Mouse (Mus musculus) liver, embryonic 15.5 days (tissue): ENCODE measurements around the gene Olfr149. TPM values are rescaled to one million over a fixed set of nuclear protein-coding genes. Genes with fewer than 3 reads are reported as not detected.

Source experiments
- ATAC-seq: fragments of 200-750 bp; cut with Nextera tagmentation; 2 replicates; pipeline ENCODE4 v1.8.0; 2017; ENCODE audit warnings: moderate number of reproducible peaks, mild to moderate bottlenecking, moderate library complexity; ENCODE audit not compliant: insufficient read depth
- H3K27ac ChIP-seq: fragments of 300-500 bp; sonication (generic); replicated peaks from 2 replicates; pipeline ENCODE4 v1.5.1; 2015; ENCODE audit warnings: mild to moderate bottlenecking, inconsistent platforms
- H3K27me3 ChIP-seq: fragments of 300-500 bp; sonication (generic); 2 replicates; pipeline ENCODE4 v1.6.1; 2015; ENCODE audit warnings: mild to moderate bottlenecking, inconsistent platforms
- H3K36me3 ChIP-seq: fragments of 300-500 bp; sonication (generic); replicated peaks from 2 replicates; pipeline ENCODE4 v1.6.1; 2015; ENCODE audit warnings: moderate library complexity, mild to moderate bottlenecking, inconsistent platforms
- H3K4me1 ChIP-seq: fragments of 300-500 bp; sonication (generic); replicated peaks from 2 replicates; pipeline ENCODE4 v1.6.1; 2015; ENCODE audit warnings: inconsistent platforms
- H3K4me2 ChIP-seq: fragments of 300-500 bp; sonication (generic); 2 replicates; pipeline ENCODE4 v1.6.1; 2015; ENCODE audit warnings: moderate library complexity, mild to moderate bottlenecking, inconsistent platforms
- H3K4me3 ChIP-seq: fragments of 300-500 bp; sonication (generic); replicated peaks from 2 replicates; pipeline ENCODE4 v1.5.1; 2015; ENCODE audit warnings: mild to moderate bottlenecking, inconsistent platforms
- H3K9ac ChIP-seq: fragments of 300-500 bp; sonication (generic); 2 replicates; pipeline ENCODE4 v1.6.1; 2015; ENCODE audit warnings: moderate library complexity, mild to moderate bottlenecking, inconsistent platforms
- H3K9me3 ChIP-seq: fragments of 300-500 bp; sonication (generic); replicated peaks from 2 replicates; pipeline ENCODE4 v1.6.1; 2016; ENCODE audit warnings: inconsistent platforms
- WGBS: fragments of 180-500 bp; shearing (Covaris S2); methylation state at CpG from one replicate; pipeline ENCODE4 v1.1.7; 2015; ENCODE audit warnings: mixed read lengths; ENCODE audit not compliant: insufficient replicate concordance; 5-methylcytosine and 5-hydroxymethylcytosine counted together
- polyA plus RNA-seq: library from polyadenylated mRNA; unstranded; fragments of >200 nt; fragmentation: Nextera tagmentation; extraction: Ambion mirVana; gene quantifications from 2 replicates; pipeline ENCODE4 v1.2.1, GENCODE M21; 2015

Gene Olfr149
- polyA plus RNA-seq, 1 experiment from 2014 or later: not detected

DNA sequence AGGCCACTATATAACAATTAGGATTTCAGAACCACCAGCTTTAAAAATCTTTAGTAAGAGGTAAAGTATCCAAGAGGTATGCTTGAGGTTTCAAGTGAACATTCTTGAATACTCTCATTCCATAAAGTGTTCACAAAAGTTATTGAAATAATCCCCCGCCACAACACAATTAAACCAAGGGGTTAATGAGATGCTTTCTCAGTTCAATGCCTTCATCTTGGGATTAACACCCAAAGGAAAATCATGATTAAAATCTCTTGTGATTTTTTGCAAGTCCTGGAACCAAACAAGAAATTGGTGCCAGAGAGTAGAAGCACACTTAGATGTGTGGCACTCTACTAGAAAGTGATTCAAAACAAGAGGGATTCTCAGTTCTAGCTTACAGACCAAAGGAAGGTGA, 40.0 kb downstream of the Olfr149 start, which contains the start of gene Olfr963:
Gene Olfr963, plus strand, starts transcription at position 301 of the 400 bp plus-strand sequence.
- Histone ChIP-seq H3K9me3 (no peaks in the 10 kb centered on the region), H3K4me3 (no peak within 1 kb of the TSS), H3K4me2 (no peak within 1 kb of the TSS), H3K4me1 (no peaks in the 10 kb centered on the region), H3K27me3 (no peaks in the 10 kb centered on the region), H3K9ac (no peak within 1 kb of the TSS), H3K36me3 (no peaks in the 10 kb centered on the region), H3K27ac (no peak within 1 kb of the TSS)
- ATAC-seq: no peak
- 53% methylated on average over 1 of the region's 1 CpGs for WGBS

DNA sequence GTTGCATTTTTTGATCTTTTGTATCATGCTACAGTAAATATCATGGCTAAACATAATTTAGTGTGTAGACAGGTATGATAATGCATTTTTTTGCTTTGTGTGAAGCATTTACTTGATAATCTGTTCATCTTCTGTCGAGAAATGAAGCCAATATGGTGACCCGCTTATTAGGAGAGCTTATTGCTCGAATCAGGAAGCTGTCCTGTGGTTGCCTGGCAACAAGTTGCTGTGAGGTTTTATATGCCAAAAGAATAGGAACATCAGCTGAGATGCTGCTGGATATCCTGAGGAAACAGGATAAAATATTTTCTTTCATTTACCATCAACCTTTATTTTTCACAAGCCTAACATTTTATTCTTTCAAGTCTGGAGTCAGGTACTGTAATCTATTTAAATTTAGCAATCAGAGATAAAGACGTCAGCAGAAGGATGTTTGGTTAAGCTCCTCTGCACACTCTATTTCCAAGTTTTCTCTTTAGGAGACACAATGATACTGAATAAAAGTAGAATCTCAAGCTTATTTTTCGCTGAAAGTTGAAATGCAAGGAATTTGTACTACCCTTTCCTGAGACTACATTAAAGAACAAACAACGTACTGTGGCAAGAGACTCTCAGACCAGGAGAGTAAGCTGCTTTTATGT, 52.0 kb downstream of the Olfr149 start:
- WGBS: 48% methylated on average over 6 of the region's 6 CpGs
- Histone ChIP-seq H3K4me1 (no peaks in the 10 kb centered on the region), H3K27me3 (no peaks in the 10 kb centered on the region), H3K9ac (no peak overlapping the region), H3K27ac (no peak overlapping the region), H3K4me3 (no peak overlapping the region), H3K4me2 (no peak overlapping the region), H3K36me3 (no peaks in the 10 kb centered on the region), H3K9me3 (no peaks in the 10 kb centered on the region)
- no peak for ATAC-seq

Other genes starting within 250 kb of the Olfr149 start
- gene Olfr955, start 235.2 kb downstream of the Olfr149 start, polyA plus RNA-seq: not detected in 2 replicates
- not detected in 2 replicates for gene Olfr44, start 213.1 kb downstream of the Olfr149 start, polyA plus RNA-seq
- gene Olfr957, start 191.3 kb downstream of the Olfr149 start, polyA plus RNA-seq: not detected in 2 replicates
- not detected in 2 replicates for gene Olfr958, start 153.1 kb downstream of the Olfr149 start, polyA plus RNA-seq
- not detected in 2 replicates for gene Olfr959, start 131.5 kb downstream of the Olfr149 start, polyA plus RNA-seq
- 3.2 and 4.6 TPM in 2 replicates for gene AW551984, start 102.7 kb downstream of the Olfr149 start, polyA plus RNA-seq
- not detected in 2 replicates for gene Olfr148, start 96.5 kb downstream of the Olfr149 start, polyA plus RNA-seq
- gene Olfr960, start 85.7 kb downstream of the Olfr149 start, polyA plus RNA-seq: not detected in 2 replicates
- not detected in 2 replicates for gene Olfr961, start 62.0 kb downstream of the Olfr149 start, polyA plus RNA-seq
- gene Olfr963, start 39.9 kb downstream of the Olfr149 start, polyA plus RNA-seq: not detected in 2 replicates
- not detected in 2 replicates for gene Olfr965, start 4.2 kb upstream of the Olfr149 start, polyA plus RNA-seq
- gene Olfr150, start 23.9 kb upstream of the Olfr149 start, polyA plus RNA-seq: not detected in 2 replicates
- gene Olfr967, start 39.1 kb upstream of the Olfr149 start, polyA plus RNA-seq: not detected in 2 replicates
- not detected in 2 replicates for gene Olfr968, start 76.1 kb upstream of the Olfr149 start, polyA plus RNA-seq
- not detected in 2 replicates for gene Olfr969, start 83.8 kb upstream of the Olfr149 start, polyA plus RNA-seq
- gene Olfr970, start 101.7 kb upstream of the Olfr149 start, polyA plus RNA-seq: not detected in 2 replicates
- not detected in 2 replicates for gene Olfr971, start 129.8 kb upstream of the Olfr149 start, polyA plus RNA-seq
- gene Olfr972, start 159.3 kb upstream of the Olfr149 start, polyA plus RNA-seq: not detected in 2 replicates
- gene Olfr229, start 200.2 kb upstream of the Olfr149 start, polyA plus RNA-seq: not detected in 2 replicates
- gene Olfr974, start 230.4 kb upstream of the Olfr149 start, polyA plus RNA-seq: not detected in 2 replicates
- gene Olfr975, start 244.9 kb upstream of the Olfr149 start, polyA plus RNA-seq: not detected in 2 replicates